Mouse (Mus musculus) layer of hippocampus, adult 2 months (tissue): ENCODE results near the gene Asic5. TPM values are rescaled to one million over a fixed set of nuclear protein-coding genes. Genes with fewer than 3 reads are reported as not detected.

Experiments
- DNase-seq, 2 experiments: peaks; one replicate each; pipeline ENCODE4 v3.0.0; 2022; ENCODE audit warnings: low spot score in 2 of 2
- H3K27ac ChIP-seq: fragments of 200-600 bp; 2 replicates; pipeline ENCODE4 v1.8.1; 2022
- H3K4me3 ChIP-seq: fragments of 200-600 bp; 2 replicates; pipeline ENCODE4 v1.8.1; 2022; ENCODE audit warnings: mild to moderate bottlenecking
- CTCF ChIP-seq: fragments of 200-600 bp; conservative IDR thresholded peaks from 2 replicates; pipeline ENCODE4 v1.8.1; 2022; ENCODE audit warnings: antibody characterized with exemption, mild to moderate bottlenecking, moderate library complexity
- total RNA-seq, 2 experiments: library from RNA; stranded (reverse); gene quantifications; 2 replicates each; pipeline ENCODE4 v1.2.3; 2021

The Asic5 gene
- total RNA-seq, 2 experiments from 2014 or later = not detected

DNA sequence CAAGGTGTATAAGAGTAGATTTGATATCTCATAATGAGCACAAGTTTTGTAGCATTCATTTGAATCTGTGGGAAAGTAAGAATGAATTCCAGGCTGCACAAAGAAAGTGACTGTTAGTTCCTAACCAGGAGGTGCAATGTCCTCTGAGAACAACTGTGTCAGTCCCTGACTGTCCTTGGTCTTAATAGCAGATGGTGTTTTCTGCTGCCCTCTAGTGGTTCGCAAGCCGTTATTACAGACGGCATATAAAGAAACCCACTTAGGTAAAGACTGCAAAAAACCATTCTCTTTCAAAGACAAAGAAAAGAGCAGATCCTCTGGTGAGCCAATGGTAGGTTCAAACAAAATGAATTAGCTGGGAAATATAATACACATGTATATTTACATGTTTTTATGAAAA is 47.1 kb downstream of the Asic5 start:
- no peak overlapping the region for H3K4me3 ChIP-seq
- H3K27ac ChIP-seq = no peak overlapping the region
- peak; percentile 27 to 51 for DNase-seq

DNA sequence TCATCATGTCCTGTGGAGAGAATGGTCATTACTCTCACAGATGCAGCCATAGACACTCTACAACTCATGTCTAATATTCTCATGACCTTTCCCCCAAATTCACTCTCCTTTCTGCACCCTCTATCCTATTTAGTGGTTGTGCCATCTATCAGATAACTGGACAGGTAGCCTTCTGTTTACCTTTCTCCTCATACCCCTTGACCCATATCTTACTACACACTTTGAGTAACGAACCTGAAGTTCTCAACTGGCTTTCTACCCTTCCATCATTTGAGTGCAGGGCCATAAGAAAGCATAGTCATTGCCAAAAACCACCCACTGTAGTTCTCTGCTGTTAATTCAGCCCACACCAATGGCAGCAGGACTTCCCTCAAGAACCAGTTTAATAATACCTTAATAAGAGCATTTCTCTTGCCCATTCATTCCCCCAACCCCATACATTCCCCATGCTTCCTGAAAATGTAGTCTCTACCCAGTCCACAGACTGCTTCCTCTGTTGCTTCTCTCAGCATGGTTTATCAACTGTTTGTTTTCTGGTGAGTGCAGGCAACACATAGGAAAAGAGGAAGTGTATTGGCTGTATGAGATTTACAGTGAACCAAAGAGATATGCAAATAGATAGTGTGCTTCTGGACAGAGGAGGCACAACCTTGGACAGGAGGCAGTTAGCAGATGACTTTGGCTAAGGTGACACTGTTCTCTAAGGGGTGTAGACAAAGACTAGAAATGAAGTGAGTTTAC is 48.1 kb downstream of the Asic5 start:
- no peak for TF ChIP-seq CTCF
- Histone ChIP-seq H3K27ac (no peak overlapping the region; the same call in 1 of the 2 replicates), H3K4me3 (no peak overlapping the region)
- DNase-seq = no peak

More for the DNA sequence above, 47.1 kb downstream of the Asic5 start:
- peak; percentile 96 for TF ChIP-seq CTCF

DNA sequence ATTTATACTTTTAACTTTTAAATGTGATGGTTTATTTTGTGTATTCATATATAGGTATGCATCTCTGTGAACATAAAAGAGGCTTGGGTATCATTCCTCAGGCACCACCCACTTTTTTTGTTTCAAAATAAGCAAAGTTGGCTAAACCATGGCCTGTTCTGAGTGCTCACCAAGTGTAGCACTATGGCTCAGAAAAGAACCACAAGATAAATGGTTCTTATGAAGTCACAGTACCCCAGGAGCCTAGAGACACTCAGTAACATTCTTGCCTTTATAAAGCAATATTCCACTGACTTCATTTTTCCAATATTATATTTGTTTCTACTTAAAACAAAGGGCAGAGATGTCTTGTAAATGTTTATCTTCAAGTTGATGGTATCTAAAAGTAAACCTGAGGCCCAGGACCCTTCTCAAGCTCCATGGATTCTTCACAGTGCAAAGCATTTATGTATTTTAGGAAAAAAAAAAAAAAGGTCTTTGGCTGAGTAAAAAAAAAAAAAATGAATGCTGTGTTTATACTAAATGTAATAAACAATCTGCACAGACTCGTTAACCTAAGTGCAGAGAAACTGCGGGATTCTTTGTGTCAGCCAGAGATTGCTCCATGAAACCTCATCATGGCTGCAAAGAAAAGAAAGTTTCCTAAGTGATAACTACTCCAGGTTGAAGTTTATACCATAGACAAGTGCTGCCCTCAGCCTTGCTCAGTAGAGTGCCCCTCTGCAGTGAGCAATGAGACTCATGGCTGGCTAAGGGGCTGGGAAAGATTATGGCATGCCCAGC is 54.4 kb downstream of the Asic5 start:
- no peak overlapping the region for H3K27ac ChIP-seq
- DNase-seq = no peak
- no peak overlapping the region for H3K4me3 ChIP-seq
- TF ChIP-seq CTCF = no peak

DNA sequence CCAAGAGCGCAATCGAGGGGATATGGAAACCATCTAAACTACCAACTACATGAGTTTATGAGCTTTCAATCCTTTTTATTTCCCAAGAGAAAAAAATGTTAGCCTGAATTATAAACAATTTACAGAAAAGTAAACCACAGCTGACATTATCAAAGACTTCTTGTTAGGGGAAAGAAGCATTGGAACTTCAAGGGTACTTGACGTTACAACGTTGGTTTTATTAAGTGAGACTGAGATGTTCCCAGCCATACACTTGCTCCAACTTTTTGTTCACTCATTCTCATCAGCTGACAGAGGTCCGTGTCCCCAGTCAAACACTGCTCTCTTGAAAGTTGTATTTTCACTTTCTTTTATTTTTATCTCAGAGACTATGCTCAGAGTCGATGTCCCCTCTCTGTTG is 61.6 kb downstream of the Asic5 start:
- DNase-seq = no peak
- Histone ChIP-seq H3K27ac (no peak overlapping the region), H3K4me3 (no peak overlapping the region)
- no peak for TF ChIP-seq CTCF

DNA sequence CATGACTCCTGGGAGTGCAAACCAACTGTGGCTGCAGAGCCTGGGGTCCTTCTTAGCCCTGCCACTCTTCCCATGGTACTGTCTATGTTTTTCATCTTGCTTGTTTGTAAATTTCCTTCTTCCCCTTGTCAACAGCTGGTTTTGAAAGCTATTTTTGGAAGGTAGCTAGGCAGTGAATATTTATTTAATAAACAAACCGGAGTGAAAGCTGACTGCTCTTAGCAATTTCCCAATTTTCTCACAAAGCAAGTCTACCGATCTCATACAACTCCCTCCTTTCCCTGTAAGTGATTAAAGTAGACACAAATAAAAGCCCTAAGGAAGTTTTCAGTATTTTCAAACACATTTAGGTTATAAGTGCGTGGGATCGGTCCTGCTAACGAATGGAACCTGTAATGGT is 62.8 kb downstream of the Asic5 start:
- DNase-seq = no peak
- H3K27ac ChIP-seq = no peak overlapping the region
- no peak overlapping the region for H3K4me3 ChIP-seq
- no peak for TF ChIP-seq CTCF

DNA sequence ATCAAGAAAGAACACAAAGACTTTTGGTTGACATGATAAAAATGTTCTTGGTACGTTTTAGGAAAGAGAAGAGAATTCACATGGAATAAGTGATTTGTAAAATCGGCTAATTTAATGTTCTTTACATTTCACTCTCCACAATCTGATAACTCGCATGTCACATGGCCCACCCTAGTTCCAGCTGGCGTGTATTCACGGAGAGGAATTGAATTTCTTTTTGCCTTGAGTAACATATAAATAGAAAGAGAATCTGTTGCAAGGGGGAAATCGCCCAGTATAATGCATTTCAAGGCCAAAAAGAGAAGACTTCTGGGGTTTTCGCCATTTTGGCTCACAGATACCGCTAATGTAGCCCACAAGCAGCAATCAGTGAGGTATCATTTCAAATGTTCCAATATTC is 64.0 kb downstream of the Asic5 start:
- no peak overlapping the region for H3K27ac ChIP-seq
- TF ChIP-seq CTCF = no peak
- H3K4me3 ChIP-seq = no peak overlapping the region
- no peak for DNase-seq

DNA sequence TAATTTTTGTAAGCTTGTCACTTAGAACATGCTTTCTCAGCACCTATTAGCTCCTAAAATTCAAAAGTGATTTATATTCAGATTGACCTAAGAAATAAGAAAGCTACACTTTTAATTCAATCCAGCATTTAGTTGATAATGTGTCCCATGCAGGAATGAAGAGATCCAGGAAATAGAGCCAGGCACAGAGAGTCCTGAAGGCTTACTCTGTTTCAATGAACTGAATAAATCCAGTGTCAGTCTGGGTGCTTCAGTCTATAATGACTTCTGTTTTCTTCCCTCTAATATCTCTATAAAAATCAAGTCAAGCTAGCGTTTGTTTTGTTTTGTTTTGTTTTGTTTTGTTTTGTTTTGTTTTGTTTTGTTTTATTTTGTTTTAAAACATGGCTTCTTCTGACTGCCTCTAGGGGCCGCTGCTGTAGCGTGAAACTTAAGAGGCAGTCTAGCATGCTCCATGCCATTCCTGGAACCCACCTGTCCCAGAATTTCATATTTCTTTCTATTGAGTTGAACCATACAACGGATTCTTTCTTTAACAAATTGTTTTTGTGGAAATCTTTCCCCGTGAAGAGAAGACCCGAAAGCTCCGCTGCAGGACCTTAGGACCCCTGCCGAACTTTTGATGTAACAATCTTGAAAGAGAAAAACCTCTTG is 65.1 kb downstream of the Asic5 start:
- H3K27ac ChIP-seq = no peak overlapping the region
- TF ChIP-seq CTCF = peak; percentile 94
- DNase-seq = peak; percentile 36 to 60
- H3K4me3 ChIP-seq = no peak overlapping the region

DNA sequence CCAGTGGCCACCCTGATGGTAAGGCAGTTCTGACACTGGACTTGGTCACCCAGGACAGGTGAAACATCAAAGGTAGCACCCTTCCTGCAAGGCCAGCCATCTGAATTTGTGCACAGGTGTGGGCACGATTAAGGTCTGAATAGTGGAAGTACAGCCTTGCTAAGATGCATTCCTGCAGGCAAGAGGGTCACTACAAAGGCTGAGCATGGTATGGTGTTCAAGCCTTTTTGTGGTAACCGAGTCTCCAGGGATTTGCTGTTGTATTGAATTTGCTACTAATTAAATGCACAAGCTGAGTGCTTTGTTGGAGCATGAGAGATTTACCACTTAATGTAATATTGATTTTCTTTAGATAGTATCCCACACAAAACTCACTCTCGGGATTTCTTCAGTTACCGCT is 66.0 kb downstream of the Asic5 start:
- TF ChIP-seq CTCF = no peak
- no peak overlapping the region for H3K27ac ChIP-seq

DNA sequence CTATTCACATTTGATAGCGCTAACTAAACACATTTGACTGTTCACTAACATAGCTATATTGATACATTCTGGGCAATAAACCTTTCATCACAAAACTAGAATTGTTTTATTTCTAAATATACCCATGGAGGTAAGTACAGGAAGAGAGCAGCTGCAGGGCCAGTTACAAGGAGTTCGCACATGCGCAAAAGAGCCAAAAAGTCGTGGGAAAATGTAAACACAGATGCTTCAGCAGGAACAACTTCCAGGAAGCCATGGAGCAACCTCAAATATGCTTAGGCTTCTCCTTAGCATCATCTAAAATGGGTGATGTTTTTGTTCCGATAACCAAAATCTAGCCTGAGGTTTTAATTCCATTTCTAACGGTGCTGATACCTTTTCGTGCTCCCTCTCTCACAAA is 66.6 kb downstream of the Asic5 start:
- Histone ChIP-seq H3K27ac (0 out of 2 replicates have a peak overlapping the region, but pooled peaks have one; percentile 3), H3K4me3 (no peak overlapping the region)
- DNase-seq = no peak
- TF ChIP-seq CTCF = no peak

More for the DNA sequence above, 66.0 kb downstream of the Asic5 start:
- DNase-seq = no peak
- H3K4me3 ChIP-seq = no peak overlapping the region

DNA sequence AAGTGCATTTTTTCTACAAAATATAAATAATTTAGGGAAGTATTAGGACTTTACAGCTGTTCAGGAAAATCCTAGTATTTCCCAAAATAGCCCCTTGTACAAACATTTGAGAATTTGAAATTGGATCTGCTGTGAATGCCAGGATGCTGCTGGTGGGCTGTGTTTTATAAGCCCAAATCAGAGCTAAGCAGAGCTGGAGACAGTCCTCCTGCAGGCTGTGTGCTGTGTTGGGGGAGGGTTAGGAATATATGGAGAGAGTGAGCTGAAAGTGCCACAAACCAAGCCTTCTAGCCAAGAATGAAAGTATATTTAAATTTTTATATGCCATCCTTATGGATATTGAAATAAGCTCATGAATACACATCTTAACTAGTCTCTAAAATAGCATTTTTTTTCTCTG is 69.4 kb downstream of the Asic5 start:
- H3K27ac ChIP-seq = no peak overlapping the region
- DNase-seq = no peak

DNA sequence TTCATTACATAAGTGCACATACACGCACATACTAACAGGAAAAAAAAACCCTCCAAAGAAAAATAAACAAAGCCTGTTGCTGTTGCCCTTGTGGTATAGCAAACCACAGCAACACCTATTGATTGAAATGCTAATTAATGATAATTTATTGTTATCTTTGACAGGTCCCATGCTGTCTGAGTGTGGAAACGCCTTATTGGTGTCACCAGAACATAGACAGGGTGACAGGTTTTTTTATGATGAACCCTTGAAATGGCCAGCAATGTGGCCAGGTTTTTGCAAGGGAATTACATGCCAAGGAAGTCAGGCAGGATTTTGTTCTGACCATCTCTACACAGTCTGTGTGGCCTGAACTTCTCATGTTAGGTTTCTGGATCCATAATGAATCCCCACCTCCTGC is 69.9 kb downstream of the Asic5 start:
- TF ChIP-seq CTCF = no peak
- no peak overlapping the region for H3K4me3 ChIP-seq
- H3K27ac ChIP-seq = no peak overlapping the region
- no peak for DNase-seq

More for the DNA sequence above, 69.4 kb downstream of the Asic5 start:
- no peak overlapping the region for H3K4me3 ChIP-seq
- TF ChIP-seq CTCF = no peak

DNA sequence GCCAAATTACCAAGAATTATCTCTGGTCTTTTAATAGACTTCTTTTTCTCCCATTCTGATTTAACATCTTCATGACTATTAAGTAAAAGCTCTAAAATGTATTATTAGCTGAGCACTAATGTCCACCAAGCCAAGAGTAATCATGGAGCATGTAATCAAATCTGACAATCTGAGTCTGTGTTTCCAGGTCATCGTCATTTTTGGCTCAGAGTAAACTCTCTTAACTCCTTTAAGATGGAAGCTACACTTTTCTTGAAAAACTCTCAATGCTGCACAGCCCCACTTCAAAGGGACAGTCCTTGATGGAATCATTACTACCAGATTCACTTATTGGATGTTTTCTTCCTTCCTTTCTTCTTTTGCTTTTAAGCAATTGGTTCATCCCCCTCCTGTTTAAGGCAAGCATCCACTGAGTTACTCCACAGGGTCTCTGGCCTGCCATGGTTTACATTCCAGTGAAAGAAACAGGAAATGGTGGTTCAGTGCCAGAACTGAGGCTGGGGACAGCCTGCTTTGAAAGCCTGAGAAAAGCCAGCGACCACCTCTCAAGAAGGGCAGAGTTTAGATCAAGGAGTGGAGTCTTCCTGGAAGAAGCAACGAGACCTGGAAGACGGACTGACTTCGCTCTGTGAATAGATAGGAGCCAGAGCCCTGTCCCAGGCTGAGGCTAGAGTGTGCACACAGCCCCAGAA is 72.3 kb downstream of the Asic5 start:
- Histone ChIP-seq H3K4me3 (no peak overlapping the region), H3K27ac (no peak overlapping the region)
- DNase-seq = no peak
- no peak for TF ChIP-seq CTCF

DNA sequence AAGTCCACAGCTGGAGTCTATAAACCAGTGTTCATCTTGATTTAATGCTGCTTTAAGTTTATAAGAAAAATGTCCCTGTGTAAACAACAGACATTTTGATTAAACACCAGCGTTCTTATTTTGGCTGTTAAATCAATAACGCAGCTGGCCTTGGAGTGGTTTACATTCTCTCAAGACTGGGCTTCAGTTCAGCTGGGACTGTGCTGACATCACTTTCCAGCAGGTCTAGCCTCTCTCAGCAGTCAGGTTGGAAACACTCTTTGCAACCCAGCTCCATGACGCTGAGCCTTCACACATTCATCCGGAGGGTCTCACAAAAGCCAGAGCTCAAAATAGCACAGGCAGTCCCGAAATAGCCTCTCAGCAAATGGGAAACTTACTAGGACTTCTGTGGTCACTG is 75.1 kb downstream of the Asic5 start:
- H3K27ac ChIP-seq = no peak overlapping the region
- TF ChIP-seq CTCF = no peak
- no peak overlapping the region for H3K4me3 ChIP-seq
- DNase-seq = no peak
